Mouse (Mus musculus): ENCODE measurements around the gene E130208F15Rik. TPM values are rescaled to one million over a fixed set of nuclear protein-coding genes. Genes with fewer than 3 reads are reported as not detected.

Gene E130208F15Rik
- polyA plus RNA-seq, 1 experiment from 2014 or later, result 2.1 TPM

GRCm38 (mm10) chr7:30310136-30310535 lies 11.4 kb upstream of the E130208F15Rik start:
- Histone ChIP-seq H3K36me3 (peaks cover 65% of the 10 kb centered on the region), H3K4me1 (peaks cover 42% of the 10 kb centered on the region), H3K27me3 (ENCODE audit: low read depth, poor library complexity, severe bottlenecking) (no peaks in the 10 kb centered on the region), H3K9me3 (replicated peaks) (no peaks in the 10 kb centered on the region), H3K27ac (no peak overlapping the region), H3K4me3 (no peak overlapping the region)
- 88% methylated on average over 12 of the region's 12 CpGs for WGBS
- DNase-seq (ENCODE audit: low spot score), result no peak

GRCm38 (mm10) chr7:30313666-30314320 lies 7.7 kb upstream of the E130208F15Rik start:
- H3K4me3 ChIP-seq, result 0 out of 2 replicates have a peak overlapping the region, but pooled peaks have one; percentile 10
- no peak for DNase-seq (ENCODE audit: low spot score)
- H3K9me3 ChIP-seq (replicated peaks), result no peaks in the 10 kb centered on the region
- H3K27me3 ChIP-seq (ENCODE audit: low read depth, poor library complexity, severe bottlenecking), result no peaks in the 10 kb centered on the region
- H3K36me3 ChIP-seq, result peaks cover 67% of the 10 kb centered on the region
- peaks cover 45% of the 10 kb centered on the region for H3K4me1 ChIP-seq
- WGBS, result 51% methylated on average over 27 of the region's 27 CpGs
- peak overlapping the region; percentile 84 for H3K27ac ChIP-seq

DNA sequence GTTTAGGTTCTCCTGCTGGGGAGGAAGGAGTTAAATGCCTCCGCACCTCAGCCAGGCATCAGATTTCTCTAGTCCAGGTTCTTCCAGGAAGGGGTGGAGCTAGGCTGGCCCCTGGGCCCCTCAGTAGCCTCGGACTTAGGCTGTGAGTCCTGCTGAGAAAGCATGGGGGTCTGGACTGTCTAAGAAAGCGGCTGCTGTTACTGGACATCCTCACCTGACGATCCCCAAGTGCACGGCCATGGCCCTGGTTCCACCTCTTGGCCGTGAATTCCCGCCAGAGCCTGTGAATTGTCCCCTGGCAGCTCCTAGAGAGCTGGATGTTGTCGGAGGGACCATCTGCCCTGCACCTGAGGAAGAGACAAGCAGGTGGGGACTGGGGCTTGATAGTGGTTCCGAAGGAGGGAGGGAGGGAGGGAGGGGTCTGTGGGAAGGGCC lies 6.8 kb upstream of the E130208F15Rik start, which contains the start of gene Syne4:
TSS of gene Syne4 (plus strand) at position 87 of the 435 bp plus-strand sequence.
- H3K4me1 ChIP-seq, result peaks cover 37% of the 10 kb centered on the region
- 3% methylated on average over 9 of the region's 9 CpGs for WGBS
- peak; percentile 75 for DNase-seq (ENCODE audit: low spot score)
- no peaks in the 10 kb centered on the region for H3K27me3 ChIP-seq (ENCODE audit: low read depth, poor library complexity, severe bottlenecking)
- peak within 1 kb of the TSS; percentile 84 for H3K27ac ChIP-seq
- peaks cover 77% of the 10 kb centered on the region for H3K36me3 ChIP-seq
- no peaks in the 10 kb centered on the region for H3K9me3 ChIP-seq (replicated peaks)
- H3K4me3 ChIP-seq, result peak within 1 kb of the TSS; percentile 68

- 78% methylated on average over 13 of the region's 13 CpGs for WGBS
- DNase-seq (ENCODE audit: low spot score), result no peak
- Histone ChIP-seq H3K36me3 (peaks cover 72% of the 10 kb centered on the region), H3K4me3 (peak overlapping the region; percentile 68), H3K9me3 (replicated peaks) (no peaks in the 10 kb centered on the region), H3K27ac (peak overlapping the region; percentile 84), H3K4me1 (peaks cover 32% of the 10 kb centered on the region), H3K27me3 (ENCODE audit: low read depth, poor library complexity, severe bottlenecking) (no peaks in the 10 kb centered on the region)
These were observed 5.7 kb upstream of the E130208F15Rik start for GRCm38 (mm10) chr7:30315559-30316529.

DNA sequence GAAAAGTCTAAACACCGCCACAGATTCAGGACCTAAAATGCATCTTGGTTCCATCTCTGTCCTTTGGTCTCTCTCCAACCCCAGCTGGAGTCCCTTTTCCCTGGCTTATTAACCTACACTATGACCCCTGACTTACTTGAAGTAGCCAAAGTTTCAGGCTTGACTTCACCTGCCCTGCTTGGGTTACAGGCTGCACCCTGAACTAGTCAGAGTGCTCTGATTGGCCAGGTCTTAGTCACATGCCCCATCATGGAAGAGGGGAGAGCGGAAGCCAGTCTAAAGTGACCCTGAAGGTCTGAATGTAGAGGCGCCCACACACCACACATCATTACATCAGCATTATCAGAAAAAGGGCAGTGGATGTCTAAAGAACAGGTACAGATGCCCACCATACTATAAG lies 3.4 kb upstream of the E130208F15Rik start:
- DNase-seq (ENCODE audit: low spot score), result no peak
- Histone ChIP-seq H3K27me3 (ENCODE audit: low read depth, poor library complexity, severe bottlenecking) (no peaks in the 10 kb centered on the region), H3K9me3 (replicated peaks) (no peaks in the 10 kb centered on the region), H3K36me3 (peaks cover 50% of the 10 kb centered on the region), H3K4me1 (peaks cover 49% of the 10 kb centered on the region), H3K4me3 (no peak overlapping the region), H3K27ac (no peak overlapping the region)
- WGBS, result 90% methylated on average over 3 of the region's 3 CpGs

DNA sequence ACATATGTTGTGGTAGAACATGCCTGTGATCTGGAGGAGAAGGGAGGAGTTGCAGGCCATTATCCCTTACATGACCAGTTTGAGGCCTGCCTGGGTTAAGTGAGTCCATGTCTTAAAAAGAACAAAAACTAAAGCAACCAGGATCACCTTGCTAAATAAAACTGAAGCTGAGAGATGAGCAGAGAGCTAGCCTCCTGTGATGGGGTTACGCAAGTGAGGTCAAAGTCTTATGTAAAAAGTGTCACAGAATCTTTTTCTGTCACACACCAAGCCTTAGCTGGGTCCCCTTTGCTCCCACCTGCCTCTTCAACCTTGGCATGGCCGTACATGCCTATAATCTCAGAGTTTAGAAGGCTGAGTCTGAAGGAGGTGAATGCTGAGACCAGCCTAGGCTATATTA lies 594 bp upstream of the E130208F15Rik start:
- Histone ChIP-seq H3K9me3 (replicated peaks) (no peaks in the 10 kb centered on the region), H3K4me1 (peaks cover 24% of the 10 kb centered on the region), H3K27ac (no peak overlapping the region), H3K27me3 (ENCODE audit: low read depth, poor library complexity, severe bottlenecking) (no peaks in the 10 kb centered on the region), H3K36me3 (peaks cover 41% of the 10 kb centered on the region), H3K4me3 (peak overlapping the region; percentile 73)
- DNase-seq (ENCODE audit: low spot score), result no peak
- 86% methylated on average over 2 of the region's 2 CpGs for WGBS

GRCm38 (mm10) chr7:30322285-30322667 lies 736 bp downstream of the E130208F15Rik start:
- peak; percentile 93 for DNase-seq (ENCODE audit: low spot score)
- WGBS, result under 1% methylated on average over 20 of the region's 20 CpGs

GRCm38 (mm10) chr7:30322865-30323264 lies 1.3 kb downstream of the E130208F15Rik start:
- WGBS, result 45% methylated on average over 6 of the region's 6 CpGs
- H3K36me3 ChIP-seq, result peaks cover 23% of the 10 kb centered on the region
- peak overlapping the region; percentile 73 for H3K4me3 ChIP-seq
- no peak for DNase-seq (ENCODE audit: low spot score)
- H3K4me1 ChIP-seq, result peaks cover 24% of the 10 kb centered on the region
- peak overlapping the region; percentile 88 for H3K27ac ChIP-seq
- H3K9me3 ChIP-seq (replicated peaks), result no peaks in the 10 kb centered on the region
- 0 out of 2 replicates have a peak, but pooled peaks cover 5% of the 10 kb centered on the region for H3K27me3 ChIP-seq (ENCODE audit: low read depth, poor library complexity, severe bottlenecking)

More at GRCm38 (mm10) chr7:30322285-30322667, 736 bp downstream of the E130208F15Rik start:
- H3K4me1 ChIP-seq, result peaks cover 22% of the 10 kb centered on the region
- H3K27me3 ChIP-seq (ENCODE audit: low read depth, poor library complexity, severe bottlenecking), result 0 out of 2 replicates have a peak, but pooled peaks cover 2% of the 10 kb centered on the region
- H3K9me3 ChIP-seq (replicated peaks), result no peaks in the 10 kb centered on the region
- peaks cover 29% of the 10 kb centered on the region for H3K36me3 ChIP-seq
- H3K4me3 ChIP-seq, result peak overlapping the region; percentile 73
- peak overlapping the region; percentile 88 for H3K27ac ChIP-seq

DNA sequence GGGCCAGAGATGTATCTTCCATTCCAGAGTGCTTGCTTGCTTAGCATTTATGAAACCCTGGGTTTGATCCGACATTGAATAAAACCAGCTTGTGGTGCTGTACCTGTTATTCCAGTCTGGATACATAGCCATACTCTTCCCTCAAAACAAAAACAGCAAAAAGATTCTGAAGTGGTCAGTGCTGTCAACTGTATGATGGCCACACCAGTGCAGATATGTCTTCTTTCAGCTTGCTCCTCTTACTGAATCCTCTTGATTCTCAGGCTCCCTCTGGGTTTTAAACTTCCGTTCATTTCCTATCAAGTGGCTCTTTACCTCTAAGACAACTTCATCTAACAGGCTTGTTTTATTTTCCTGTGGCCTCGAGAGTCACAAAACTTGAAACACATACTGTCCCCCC lies 2.3 kb downstream of the E130208F15Rik start, which contains the start of gene Sdhaf1:
TSS of gene Sdhaf1 (minus strand) at position 101 of the 400 bp plus-strand sequence.
- no peaks in the 10 kb centered on the region for H3K9me3 ChIP-seq (replicated peaks)
- 0 out of 2 replicates have a peak, but pooled peaks cover 9% of the 10 kb centered on the region for H3K27me3 ChIP-seq (ENCODE audit: low read depth, poor library complexity, severe bottlenecking)
- H3K4me3 ChIP-seq, result peak within 1 kb of the TSS; percentile 73
- H3K27ac ChIP-seq, result peak within 1 kb of the TSS; percentile 88
- H3K4me1 ChIP-seq, result peaks cover 24% of the 10 kb centered on the region
- 75% methylated on average over 3 of the region's 3 CpGs for WGBS
- no peak for DNase-seq (ENCODE audit: low spot score)
- H3K36me3 ChIP-seq, result peaks cover 14% of the 10 kb centered on the region

GRCm38 (mm10) chr7:30324300-30324944 lies 2.9 kb downstream of the E130208F15Rik start:
- H3K4me3 ChIP-seq, result no peak overlapping the region
- 0 out of 2 replicates have a peak, but pooled peaks cover 9% of the 10 kb centered on the region for H3K27me3 ChIP-seq (ENCODE audit: low read depth, poor library complexity, severe bottlenecking)
- H3K4me1 ChIP-seq, result peaks cover 24% of the 10 kb centered on the region
- 85% methylated on average over 5 of the region's 5 CpGs for WGBS
- no peak for DNase-seq (ENCODE audit: low spot score)
- H3K36me3 ChIP-seq, result peaks cover 8% of the 10 kb centered on the region
- no peaks in the 10 kb centered on the region for H3K9me3 ChIP-seq (replicated peaks)
- H3K27ac ChIP-seq, result no peak overlapping the region

DNA sequence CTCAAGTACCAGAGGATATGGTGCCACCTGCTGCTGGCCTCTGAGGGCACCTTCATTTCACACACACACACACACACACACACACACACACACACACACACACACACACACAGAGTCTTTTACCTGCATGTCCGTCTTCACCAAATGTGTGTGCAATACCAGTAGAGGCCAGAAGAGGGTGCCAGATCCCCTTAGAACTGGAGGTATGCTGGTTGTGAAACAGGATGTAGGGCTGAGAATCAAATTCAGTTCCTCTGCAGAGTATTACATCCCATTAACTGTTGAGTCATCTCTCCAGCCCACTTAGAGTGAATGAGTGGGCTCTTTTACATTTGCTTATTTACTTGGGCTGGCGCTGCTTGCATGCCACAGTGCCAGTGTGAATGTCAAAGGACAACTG lies 3.8 kb downstream of the E130208F15Rik start:
- 0 out of 2 replicates have a peak, but pooled peaks cover 9% of the 10 kb centered on the region for H3K27me3 ChIP-seq (ENCODE audit: low read depth, poor library complexity, severe bottlenecking)
- WGBS, result 55% methylated on average over 2 of the region's 2 CpGs
- peak; percentile 64 for DNase-seq (ENCODE audit: low spot score)
- no peaks in the 10 kb centered on the region for H3K36me3 ChIP-seq
- H3K4me3 ChIP-seq, result no peak overlapping the region
- no peaks in the 10 kb centered on the region for H3K9me3 ChIP-seq (replicated peaks)
- no peak overlapping the region for H3K27ac ChIP-seq
- peaks cover 24% of the 10 kb centered on the region for H3K4me1 ChIP-seq

GRCm38 (mm10) chr7:30326427-30326826 lies 4.9 kb downstream of the E130208F15Rik start:
- Histone ChIP-seq H3K9me3 (replicated peaks) (no peaks in the 10 kb centered on the region), H3K27me3 (ENCODE audit: low read depth, poor library complexity, severe bottlenecking) (0 out of 2 replicates have a peak, but pooled peaks cover 9% of the 10 kb centered on the region), H3K4me1 (peaks cover 18% of the 10 kb centered on the region), H3K4me3 (no peak overlapping the region), H3K27ac (no peak overlapping the region), H3K36me3 (no peaks in the 10 kb centered on the region)
- no peak for DNase-seq (ENCODE audit: low spot score)
